Mouse (Mus musculus) CH12.LX (cell line): ENCODE measurements around the gene Hba-a1.
"Not testable (repeated sequence)": the region's sequence is repeated elsewhere in the genome, so short reads cannot be mapped to it uniquely, and the experiment has no call there.

ENCODE experiments used
- ETS1 ChIP-seq: conservative IDR thresholded peaks from 2 replicates; pipeline ENCODE4 v1.6.1; 2012; ENCODE audit warnings: low read depth, mild to moderate bottlenecking, inconsistent platforms, low read length, improper control_type of control experiment, moderate library complexity
- POLR2A ChIP-seq: IDR thresholded peaks from 2 replicates; pipeline ENCODE4 v1.6.1; 2011; ENCODE audit warnings: low read depth, mild to moderate bottlenecking, improper control_type of control experiment, low read length
- SIN3A ChIP-seq: IDR thresholded peaks from 2 replicates; pipeline ENCODE4 v1.6.1; 2012; ENCODE audit warnings: low read length, improper control_type of control experiment, inconsistent platforms

GRCm38 (mm10) chr11:32292819-32293218, 9.5 kb downstream of the Hba-a1 start:
- TF ChIP-seq SIN3A, POLR2A, ETS1: not testable (repeated sequence)
